Mouse (Mus musculus): ENCODE data around the gene Eri3. TPM values are rescaled to one million over a fixed set of nuclear protein-coding genes. Genes with fewer than 3 reads are reported as not detected.

Eri3 gene
- polyA plus RNA-seq, 1 experiment = 194 TPM

DNA sequence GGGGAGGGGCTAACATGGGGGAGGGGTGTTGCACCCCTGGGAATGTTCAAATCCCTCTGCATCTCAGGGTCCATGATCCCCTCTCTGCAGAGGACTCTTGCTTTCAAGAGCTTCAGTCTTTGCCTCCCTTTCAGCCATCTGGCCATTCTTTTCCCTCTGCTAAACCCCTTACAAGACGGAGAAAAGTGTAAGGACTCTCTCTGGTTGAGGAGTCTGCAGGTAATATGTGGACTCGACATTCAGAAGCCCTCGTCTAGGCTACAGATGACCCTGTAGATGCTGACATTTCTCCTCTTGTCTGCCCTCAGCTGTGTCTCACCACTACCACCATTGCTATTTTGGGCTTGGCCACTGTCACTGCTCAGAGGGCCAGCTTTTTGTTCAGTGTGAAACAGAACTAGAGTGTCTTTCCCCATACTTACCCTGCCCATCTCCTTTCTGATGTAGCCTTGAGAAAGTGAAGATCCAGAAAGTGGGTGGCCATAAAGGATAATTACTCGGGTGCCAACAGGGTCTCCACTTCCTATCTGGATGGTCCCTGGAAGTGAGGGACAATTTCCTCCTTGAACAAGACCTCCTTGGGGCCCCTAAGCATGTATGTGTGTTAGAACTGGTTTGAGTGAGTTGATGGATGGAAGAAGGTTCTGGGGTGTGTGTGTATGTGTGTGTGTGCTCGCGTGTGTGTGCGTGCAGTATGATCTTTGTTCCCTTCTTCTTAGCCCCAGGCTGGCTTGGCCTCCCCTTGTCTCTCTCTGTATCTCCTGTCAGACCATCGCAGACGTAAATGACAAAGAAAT is 104.7 kb downstream of the Eri3 start:
- DNase-seq (ENCODE audit: extremely low spot score in 1 of 2, low spot score in 1 of 2) = no peak

DNA sequence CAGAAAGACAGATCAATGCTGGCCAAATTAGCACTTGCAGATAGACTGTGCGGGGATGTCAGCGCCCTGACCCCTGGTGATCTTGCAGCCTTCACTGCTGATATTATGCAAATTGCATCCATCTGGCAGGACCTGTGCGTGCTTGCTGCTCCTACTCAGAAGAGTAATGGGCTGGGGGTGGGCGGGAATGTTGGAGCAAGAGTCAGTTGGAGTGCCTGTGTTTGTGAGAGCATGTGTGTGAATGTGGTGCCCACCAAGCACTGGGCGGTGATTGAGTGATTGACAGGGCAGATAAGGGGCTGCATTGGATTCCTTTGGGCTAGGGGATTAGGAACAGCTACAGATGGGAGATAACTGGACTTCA is 105.3 kb downstream of the Eri3 start:
- no peak for DNase-seq (ENCODE audit: extremely low spot score in 1 of 2, low spot score in 1 of 2)

DNA sequence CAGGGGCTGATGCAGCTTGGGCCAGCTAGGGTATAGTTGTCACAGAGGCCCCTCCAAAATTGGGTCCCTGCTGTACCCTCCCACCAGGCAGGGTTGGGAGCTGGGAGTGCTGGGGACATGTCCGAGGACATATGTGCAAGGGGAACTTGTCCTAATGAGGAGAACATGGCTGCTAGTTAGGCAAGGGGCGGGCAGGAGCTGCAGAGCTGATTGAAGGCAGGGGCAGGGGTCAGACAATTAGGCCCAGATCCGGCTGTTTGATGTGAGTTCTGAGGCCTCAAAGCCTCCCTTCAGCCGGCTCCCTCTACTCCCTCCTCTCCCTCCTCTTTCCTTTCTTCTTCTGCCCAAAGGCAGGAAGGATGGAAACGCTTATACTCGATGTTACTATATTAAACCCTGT is 106.8 kb downstream of the Eri3 start:
- no peak for DNase-seq (ENCODE audit: extremely low spot score in 1 of 2, low spot score in 1 of 2)

DNA sequence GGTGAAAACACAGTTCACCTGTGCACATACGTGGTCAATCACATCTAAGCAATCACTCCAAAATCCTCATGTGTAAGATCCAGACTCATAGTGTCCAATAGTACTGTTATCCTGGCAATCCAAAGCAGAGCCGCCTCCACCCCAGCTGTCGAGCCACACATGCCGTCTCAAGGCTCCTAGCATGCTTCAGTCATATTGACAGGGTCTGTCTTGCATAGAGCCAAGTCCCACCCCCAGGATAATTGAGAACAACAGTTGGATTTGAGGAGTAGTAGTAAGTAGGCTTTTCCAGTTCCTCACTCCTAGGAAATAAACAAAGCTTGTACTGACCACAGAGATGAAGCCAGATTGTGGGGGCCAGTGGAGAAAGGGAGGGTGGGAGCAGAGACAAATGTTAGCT is 107.5 kb downstream of the Eri3 start:
- peak in 1 of 2 experiments; percentile 67 for DNase-seq (ENCODE audit: extremely low spot score in 1 of 2, low spot score in 1 of 2)

DNA sequence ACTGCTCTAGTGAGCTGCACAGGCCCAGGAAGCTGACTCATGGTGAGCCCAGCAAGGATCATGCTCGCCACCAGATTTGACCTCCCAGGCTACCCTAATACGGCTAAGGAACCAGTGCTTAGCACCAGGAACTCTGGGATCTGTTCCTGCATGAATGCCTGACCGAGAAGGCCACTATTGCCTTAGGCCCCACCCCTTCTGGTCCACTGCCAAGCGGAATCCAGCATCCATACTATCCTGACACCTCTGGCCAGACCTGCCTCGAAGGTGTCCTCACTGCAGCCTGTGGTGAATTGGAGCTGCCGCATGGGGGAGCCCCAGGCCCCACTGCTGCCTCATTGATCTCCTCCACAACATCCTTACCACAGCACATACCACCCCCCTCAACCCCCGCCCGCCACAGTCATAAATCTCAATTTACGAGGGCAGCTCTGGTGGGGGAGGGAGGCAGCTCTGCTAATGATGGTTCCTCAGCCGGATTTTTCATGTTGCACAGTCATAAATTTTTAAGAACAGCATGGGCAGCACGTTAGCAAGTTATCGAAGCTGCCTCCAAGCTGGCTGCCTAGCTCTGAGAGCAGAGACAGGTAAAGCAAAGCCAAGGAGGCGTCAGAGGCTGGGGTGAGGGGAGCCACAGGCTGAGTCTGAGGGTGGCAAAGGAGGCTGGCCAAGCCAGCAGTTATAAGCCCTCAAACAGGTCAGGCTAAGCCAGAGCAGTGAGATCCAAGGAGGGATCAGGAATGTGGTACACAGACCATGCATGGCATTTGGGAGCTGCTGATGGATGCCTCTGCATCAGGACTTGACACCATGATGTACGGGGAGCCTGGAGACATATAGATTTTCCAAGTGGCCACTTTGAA is 108.6 kb downstream of the Eri3 start:
- no peak for DNase-seq (ENCODE audit: extremely low spot score in 1 of 2, low spot score in 1 of 2)

DNA sequence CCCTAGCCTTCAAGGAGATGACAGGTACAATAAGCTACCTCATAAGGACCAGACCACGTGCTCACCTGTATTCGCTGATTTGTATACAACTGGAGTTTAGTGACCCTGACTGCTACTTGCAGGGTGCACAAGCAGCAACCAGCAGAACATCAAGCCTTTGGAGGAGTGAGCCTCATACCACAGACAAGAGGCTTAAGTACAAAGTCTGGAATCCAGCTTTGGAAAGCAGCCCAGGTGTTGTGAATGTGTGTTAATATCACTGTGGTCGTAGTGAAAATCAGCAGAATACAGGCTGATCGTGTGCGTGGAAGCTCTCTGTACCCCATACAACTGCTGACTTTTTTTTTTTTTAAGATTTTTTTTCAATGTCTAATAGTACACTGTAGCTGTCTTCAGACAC is 109.8 kb downstream of the Eri3 start:
- DNase-seq (ENCODE audit: extremely low spot score in 1 of 2, low spot score in 1 of 2) = no peak

DNA sequence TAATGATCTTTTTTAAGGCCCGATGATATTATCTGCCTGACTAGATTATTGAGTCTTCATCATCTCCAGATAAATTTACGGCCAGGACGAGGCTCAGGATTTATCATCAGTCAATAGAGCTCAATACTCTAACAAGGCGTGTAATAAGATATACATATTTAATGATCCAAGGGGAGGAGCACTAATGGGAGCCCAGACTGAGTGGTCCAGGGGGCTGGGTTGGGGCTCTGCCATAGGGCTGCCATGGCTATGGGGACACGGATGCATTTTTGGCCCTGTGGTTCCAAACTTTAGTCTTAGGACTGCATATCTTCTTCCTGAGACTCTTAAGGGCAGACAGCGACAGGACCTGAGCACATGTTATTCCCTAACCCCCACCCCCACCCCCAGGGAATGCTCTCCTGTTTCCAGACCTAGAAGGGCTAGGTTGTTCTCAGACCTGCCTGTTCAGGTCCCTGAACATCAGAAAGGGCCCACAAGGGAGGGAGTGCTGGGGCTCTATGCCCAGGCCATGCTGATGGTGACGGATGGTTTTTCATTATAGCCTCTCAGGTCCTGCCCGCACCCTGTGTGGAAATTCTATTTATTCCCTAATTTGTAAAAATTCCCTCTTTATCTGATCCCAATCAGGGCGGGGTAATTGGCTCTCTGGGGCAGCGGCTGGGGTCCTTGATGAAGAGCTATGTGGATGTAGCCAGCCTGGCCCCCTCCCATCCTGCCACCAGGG is 114.4 kb downstream of the Eri3 start:
- DNase-seq (ENCODE audit: extremely low spot score in 1 of 2, low spot score in 1 of 2) = no peak

DNA sequence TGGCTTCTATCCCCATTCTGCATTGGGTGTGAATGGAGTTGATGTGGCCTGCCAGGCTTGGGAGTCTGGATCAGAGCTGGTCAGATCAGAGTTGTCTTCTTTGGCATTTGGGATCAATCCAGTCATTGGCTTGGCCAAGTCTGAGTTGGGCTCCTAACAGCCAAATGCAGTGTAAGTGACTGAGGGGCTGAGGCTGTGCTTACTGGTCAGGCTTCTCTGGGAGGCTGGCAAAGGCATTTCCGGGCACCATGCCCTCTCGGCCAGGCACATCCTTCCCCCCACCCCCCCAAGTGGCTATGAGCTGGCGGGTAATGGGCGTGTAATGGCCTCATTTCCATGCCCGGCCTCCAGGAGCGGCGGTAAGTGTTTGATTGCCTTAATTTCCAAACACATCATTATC is 115.4 kb downstream of the Eri3 start:
- DNase-seq (ENCODE audit: extremely low spot score in 1 of 2, low spot score in 1 of 2) = peak in 1 of 2 experiments; percentile 48

DNA sequence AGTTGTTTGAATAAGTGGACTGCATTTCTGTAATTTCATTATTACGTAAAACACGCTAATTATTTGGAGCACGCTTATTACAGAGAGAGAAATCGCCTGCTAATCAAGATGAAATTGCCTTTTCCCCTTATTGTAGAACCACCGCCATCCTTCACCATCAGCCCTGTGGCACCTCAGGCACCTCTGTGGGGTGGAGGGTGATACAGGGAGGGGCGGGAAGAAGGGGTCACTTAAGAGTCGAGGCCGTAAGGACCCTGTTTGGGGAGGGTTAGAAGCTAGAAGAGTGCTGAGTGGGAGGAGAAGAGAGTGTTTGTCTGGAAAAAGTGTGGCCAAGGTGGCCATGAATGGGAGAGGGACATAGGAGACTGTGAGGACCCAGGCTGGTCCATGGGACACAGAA is 115.9 kb downstream of the Eri3 start:
- no peak for DNase-seq (ENCODE audit: extremely low spot score in 1 of 2, low spot score in 1 of 2)

DNA sequence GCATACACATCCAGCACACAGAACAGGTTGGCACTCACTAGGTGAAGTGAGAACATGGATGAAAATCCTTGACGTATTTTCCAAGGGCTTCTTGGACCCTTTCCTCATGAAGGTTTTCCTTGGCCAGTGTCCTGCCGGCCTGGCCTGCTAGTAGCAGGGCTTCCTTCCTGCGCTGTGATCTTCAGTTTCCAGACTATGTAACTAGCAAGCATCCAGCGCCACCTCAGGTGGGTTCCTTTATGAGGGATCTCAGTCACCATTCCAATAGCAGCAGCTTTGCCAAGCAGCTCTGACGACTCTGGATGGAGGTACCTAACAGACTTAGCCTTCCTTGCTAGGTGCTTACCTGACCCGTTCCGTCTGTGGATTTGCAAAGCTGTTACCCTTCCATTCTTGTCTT is 119.7 kb downstream of the Eri3 start:
- no peak for DNase-seq (ENCODE audit: extremely low spot score in 1 of 2, low spot score in 1 of 2)

DNA sequence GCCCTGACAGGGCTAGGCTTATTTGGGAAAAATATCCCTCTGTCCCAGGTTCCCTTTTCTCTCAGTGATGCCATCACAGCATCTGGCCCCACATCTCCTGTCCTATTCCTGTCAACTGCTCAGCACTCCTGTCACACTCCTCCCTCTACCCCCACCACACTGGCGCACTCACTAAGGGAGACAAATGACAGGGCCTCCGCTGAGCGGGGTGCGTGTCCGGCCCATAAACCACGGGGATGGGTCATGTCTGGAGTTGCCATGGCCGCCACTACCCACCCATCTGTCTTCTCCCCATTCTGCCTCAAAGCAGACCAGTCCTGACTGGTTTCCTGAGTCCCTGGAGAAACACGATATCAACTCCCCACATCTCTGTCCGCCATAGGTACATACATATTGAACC is 121.9 kb downstream of the Eri3 start:
- no peak for DNase-seq (ENCODE audit: extremely low spot score in 1 of 2, low spot score in 1 of 2)

DNA sequence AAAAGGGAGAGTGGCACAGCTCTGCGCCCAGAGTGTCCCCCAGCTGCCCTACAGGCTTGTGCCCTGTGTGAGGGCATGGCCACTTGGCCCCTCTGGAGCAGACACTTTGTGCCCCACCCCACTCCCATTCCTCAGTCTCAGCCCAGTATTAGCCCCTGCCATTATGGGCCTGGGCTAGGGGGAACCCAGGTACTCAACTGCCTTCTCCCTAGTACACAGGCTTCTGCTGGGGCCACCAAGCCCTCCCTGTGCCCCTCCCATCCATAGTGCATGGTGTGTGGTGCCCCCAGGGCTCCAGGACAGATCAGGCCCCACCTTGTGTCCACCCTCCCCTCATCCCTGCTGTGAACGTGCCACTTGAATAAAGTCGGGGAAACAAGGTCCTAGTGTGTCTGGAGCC is 123.7 kb downstream of the Eri3 start:
- no peak for DNase-seq (ENCODE audit: extremely low spot score in 1 of 2, low spot score in 1 of 2)

DNA sequence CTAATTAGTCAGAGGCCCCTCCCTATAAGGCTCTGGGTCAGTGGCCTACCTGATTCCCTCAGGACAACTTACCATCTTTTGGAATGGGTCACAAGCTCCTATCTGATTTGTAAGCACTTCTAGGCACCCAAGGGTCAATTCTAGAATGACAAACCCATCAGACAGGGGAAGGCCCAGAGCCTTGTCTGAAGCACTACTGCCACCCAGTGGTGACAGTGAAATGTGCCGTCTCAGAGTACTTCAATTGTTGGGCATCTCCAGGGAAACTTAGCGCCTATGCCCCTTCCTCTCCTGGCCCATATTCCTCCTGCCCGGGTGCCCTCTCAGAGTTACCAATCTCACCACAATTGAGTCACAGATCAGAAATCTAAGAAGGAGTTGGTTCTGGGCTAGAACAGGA is 126.7 kb downstream of the Eri3 start:
- DNase-seq (ENCODE audit: extremely low spot score in 1 of 2, low spot score in 1 of 2) = peak in 1 of 2 experiments; percentile 90

DNA sequence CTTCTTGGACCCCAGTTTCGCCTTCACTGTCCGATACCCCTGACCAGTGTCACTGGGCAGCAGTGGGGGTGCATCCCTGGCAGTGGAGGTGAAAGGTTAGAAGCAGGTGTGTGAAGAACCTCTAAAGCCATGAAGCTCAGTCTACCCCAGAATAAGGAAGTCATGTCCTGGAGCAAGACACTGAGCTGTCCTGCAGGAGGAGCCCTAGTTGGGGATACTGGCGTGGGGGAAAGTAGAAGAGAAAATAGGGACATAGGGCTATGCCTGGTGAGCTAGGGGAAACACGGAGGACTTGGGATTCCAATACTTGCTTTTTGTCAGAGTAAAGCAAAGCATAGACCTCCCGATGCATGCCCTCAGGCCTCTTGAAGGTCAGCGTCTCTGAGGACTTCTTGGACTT is 130.8 kb downstream of the Eri3 start:
- DNase-seq (ENCODE audit: extremely low spot score in 1 of 2, low spot score in 1 of 2) = no peak

DNA sequence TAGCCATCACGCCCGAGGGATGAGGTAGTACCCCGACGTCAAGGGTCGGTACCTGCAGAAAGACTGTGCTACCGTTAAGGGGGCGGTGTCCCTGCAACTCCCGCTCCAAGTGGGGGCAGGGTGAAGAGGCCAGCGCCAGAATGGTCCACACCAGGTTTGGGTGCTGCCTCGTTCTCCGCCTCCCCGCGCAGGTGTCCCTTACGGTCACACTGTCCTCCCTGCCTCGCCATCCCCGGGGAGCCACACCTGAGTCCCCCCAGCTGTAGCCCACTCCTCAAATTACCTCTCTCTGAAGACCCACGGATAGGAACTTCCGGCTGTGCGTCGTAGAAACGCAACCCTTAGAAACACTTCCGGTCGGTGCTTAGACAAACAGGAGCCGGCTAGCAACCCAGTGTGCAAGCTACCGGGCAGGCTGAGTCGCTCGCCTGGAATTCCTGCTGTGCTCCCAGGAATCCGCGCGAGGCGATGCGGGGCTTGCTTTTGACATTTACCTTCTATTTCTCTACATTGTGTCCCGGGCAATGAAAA is 131.8 kb downstream of the Eri3 start, which contains the start of gene Dmap1:
Dmap1 (minus strand) TSS at position 343 of the 531 bp plus-strand sequence.
- DNase-seq (ENCODE audit: extremely low spot score in 1 of 2, low spot score in 1 of 2) = peak in 1 of 2 experiments; percentile 90

DNA sequence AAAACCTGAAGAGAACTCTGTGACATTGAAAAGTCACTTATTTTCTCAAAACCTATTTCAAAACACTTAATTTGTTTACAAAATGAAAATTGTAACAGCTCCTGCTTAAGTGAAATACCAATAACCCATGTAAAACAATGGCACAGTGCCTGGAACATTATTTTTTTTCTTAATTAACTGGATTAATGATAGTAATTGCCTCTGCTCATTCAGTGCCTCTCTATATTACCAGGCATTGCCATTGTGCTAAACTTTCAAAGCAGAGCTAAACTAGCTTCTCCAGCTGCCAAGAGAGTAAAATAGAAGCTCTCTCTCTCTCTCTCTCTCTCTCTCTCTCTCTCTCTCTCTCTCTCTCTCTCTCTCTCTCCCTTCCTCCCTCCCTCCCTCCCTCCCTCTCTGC is 132.3 kb downstream of the Eri3 start:
- no peak for DNase-seq (ENCODE audit: extremely low spot score in 1 of 2, low spot score in 1 of 2)

DNA sequence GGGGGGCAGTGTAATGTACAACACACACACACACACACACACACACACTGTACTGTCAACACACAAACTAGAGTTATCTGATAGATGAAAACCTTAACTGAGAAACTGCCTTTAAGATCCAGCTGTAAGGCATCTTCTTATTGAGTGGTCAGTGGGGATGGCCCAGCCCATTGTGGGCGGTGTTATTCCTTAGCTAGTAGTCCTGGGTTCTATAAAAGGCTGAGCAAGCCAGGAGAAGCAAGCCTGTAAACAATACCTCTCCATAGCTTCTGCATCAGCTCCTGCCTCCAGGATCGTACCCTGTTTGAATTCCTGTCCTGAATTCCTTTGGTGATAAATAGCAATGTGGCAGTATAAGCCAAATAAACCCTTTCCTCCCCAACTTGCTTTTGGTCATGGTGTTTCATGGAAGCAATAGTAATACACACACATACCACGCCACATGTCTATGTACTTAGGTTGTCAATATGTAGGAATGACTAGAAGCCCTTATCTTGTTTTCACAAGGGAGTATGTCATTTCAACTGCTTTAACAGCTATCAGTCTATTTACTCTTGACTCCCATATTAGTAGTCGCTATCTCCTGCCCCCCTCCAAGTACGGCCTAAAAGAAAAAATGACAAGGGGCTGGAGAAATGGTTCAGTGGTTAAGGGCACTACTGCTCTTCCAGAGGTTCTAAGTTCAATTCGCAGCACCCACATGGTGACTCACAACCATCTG is 133.0 kb downstream of the Eri3 start:
- DNase-seq (ENCODE audit: extremely low spot score in 1 of 2, low spot score in 1 of 2) = no peak

DNA sequence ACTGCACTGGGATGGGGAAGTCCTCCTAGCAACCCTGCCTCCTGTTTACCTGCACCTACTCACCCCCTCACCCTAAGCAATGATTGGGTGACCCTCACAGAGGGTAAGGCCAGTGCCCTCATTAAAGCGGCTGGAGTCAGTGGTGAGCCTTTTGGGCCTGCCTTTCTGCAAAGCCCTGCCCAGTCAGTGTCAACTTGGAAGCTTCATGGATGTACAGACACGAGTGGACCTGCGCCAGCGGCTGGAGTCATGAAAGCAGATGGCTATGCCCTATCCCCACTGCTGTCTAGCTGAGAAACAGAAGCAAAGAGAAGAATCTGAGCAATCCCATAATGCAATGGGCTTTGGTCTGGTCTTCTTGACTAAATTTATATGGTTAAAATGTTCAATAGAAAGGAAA is 136.2 kb downstream of the Eri3 start:
- no peak for DNase-seq (ENCODE audit: extremely low spot score in 1 of 2, low spot score in 1 of 2)

DNA sequence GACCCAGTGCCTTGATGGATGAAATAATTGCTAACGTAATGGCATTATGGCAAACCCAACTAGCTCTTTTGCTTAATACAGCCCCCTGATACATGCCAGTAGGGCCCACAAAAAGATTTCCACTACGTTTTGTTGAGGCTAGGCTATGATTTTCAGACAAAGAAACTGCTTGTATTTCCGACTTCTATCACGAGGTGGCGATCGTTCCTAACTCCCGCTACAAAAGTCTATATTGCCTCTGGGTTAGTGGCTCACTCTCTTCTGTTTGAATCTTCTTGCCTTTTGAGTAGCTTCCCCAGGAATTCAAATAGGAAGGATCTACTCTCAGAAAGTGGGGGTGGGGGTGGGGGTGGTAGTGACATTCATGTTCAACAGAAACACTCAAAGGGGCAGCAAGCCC is 155.2 kb downstream of the Eri3 start:
- DNase-seq (ENCODE audit: extremely low spot score in 1 of 2, low spot score in 1 of 2) = peak in 1 of 2 experiments; percentile 78

All from frontal cortex, adult 2 months (tissue).